Mouse (Mus musculus) liver, embryonic 13.5 days (tissue): Measurements from ENCODE around the gene Gpr33. TPM values are rescaled to one million over a fixed set of nuclear protein-coding genes. Genes with fewer than 3 reads are reported as not detected.

Experiments used
- ATAC-seq: fragments of 200-750 bp; cut with Nextera tagmentation; 2 replicates; pipeline ENCODE4 v1.8.0; 2017; ENCODE audit warnings: low read depth, mild to moderate bottlenecking, moderate number of reproducible peaks, moderate library complexity
- DNase-seq: peaks from one replicate; pipeline ENCODE4 v3.0.0; 2022
- H3K27ac ChIP-seq: fragments of 300-500 bp; sonication (generic); 2 replicates; pipeline ENCODE4 v1.5.1; 2015; ENCODE audit warnings: moderate library complexity, mild to moderate bottlenecking, inconsistent platforms
- H3K27me3 ChIP-seq: fragments of 300-500 bp; sonication (generic); 2 replicates; pipeline ENCODE4 v1.6.1; 2015; ENCODE audit warnings: mild to moderate bottlenecking, inconsistent platforms
- H3K36me3 ChIP-seq: fragments of 300-500 bp; sonication (generic); 2 replicates; pipeline ENCODE4 v1.6.1; 2015; ENCODE audit warnings: mild to moderate bottlenecking, inconsistent platforms
- H3K4me1 ChIP-seq: fragments of 300-500 bp; sonication (generic); replicated peaks from 2 replicates; pipeline ENCODE4 v1.6.1; 2015; ENCODE audit warnings: inconsistent platforms
- H3K4me2 ChIP-seq: fragments of 300-500 bp; sonication (generic); 2 replicates; pipeline ENCODE4 v1.6.1; 2015; ENCODE audit warnings: inconsistent platforms, mild to moderate bottlenecking, moderate library complexity
- H3K4me3 ChIP-seq: fragments of 300-500 bp; sonication (generic); replicated peaks from 2 replicates; pipeline ENCODE4 v1.5.1; 2015; ENCODE audit warnings: mild to moderate bottlenecking, inconsistent platforms
- H3K9ac ChIP-seq: fragments of 300-500 bp; sonication (generic); 2 replicates; pipeline ENCODE4 v1.6.1; 2015; ENCODE audit warnings: mild to moderate bottlenecking, inconsistent platforms
- H3K9me3 ChIP-seq: fragments of 300-500 bp; sonication (generic); replicated peaks from 2 replicates; pipeline ENCODE4 v1.6.1; 2016; ENCODE audit warnings: inconsistent platforms
- WGBS: fragments of 180-500 bp; shearing (Covaris S2); methylation state at CpG from one replicate; pipeline ENCODE4 v1.1.7; 2015; ENCODE audit not compliant: insufficient replicate concordance; 5-methylcytosine and 5-hydroxymethylcytosine counted together
- polyA plus RNA-seq: library from polyadenylated mRNA; unstranded; fragments of >200 nt; fragmentation: Nextera tagmentation; extraction: Ambion mirVana; gene quantifications from 2 replicates; pipeline ENCODE4 v1.2.1, GENCODE M21; 2015

The Gpr33 gene
- polyA plus RNA-seq, 1 experiment from 2014 or later = not detected

DNA sequence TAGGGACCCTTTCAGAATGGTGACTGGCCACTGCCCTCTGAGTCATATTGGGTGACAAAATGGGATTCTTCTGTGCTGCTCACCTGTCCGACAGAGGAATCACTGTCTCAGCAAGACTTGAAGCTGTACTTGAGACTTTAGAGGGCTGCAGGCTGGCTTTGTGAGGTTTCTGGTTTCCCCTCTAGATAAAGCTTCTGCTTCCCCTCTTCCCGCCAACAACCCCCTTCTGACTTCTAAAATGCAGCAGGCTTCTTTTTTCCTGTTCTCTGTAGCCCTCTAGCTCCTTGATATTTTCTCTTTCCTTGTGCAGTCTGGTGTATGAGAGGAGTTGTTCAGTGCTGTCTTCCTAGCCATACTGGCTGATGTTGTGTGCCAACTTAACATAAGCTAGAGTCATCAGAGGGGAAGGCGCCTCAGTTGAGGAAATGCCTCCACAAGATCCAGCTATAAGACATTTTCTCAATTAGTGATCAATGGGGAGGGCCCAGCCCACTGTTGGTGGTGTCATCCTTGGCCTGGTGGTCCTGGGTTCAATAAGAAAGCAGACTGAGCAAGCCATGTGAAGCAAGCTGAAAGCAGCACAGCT, 42.6 kb downstream of the Gpr33 start:
- Histone ChIP-seq H3K27me3 (no peaks in the 10 kb centered on the region), H3K4me2 (no peak overlapping the region)
- WGBS = 29% methylated on average over 3 of the region's 3 CpGs

DNA sequence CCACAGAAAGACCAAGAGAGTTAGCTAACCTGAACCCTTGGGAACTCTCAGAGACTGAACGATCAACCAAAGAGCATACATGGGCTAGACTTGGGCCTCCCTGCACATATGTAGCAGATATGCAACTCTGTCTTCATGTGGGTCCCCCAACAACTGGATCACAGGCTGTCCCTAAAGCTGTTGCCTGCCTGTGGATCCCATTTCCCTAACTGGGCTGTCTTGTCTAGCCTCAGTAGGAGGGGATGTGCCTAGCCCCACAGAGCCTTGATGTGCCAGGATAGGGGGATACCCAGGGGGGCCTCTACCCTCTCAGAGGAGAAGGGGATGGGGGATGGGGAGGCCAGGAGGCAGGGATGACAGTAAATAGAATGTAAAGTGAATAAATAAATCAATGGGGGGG, 44.2 kb downstream of the Gpr33 start:
- H3K27me3 ChIP-seq = no peaks in the 10 kb centered on the region
- no peaks in the 10 kb centered on the region for H3K9me3 ChIP-seq
- WGBS = 68% methylated on average over 1 of the region's 1 CpGs
- DNase-seq (no peak), ATAC-seq (no peak)
- H3K4me3 ChIP-seq = no peak overlapping the region
- H3K4me2 ChIP-seq = no peak overlapping the region
- no peaks in the 10 kb centered on the region for H3K36me3 ChIP-seq
- H3K27ac ChIP-seq = no peak overlapping the region
- H3K9ac ChIP-seq = no peak overlapping the region
- no peaks in the 10 kb centered on the region; the same call in 1 of the 2 replicates for H3K4me1 ChIP-seq

More for the DNA sequence above, 42.6 kb downstream of the Gpr33 start:
- Histone ChIP-seq H3K9me3 (no peaks in the 10 kb centered on the region), H3K36me3 (no peaks in the 10 kb centered on the region), H3K9ac (no peak overlapping the region), H3K4me1 (no peaks in the 10 kb centered on the region; the same call in 1 of the 2 replicates), H3K27ac (no peak overlapping the region), H3K4me3 (no peak overlapping the region)
- DNase-seq (no peak), ATAC-seq (no peak)

DNA sequence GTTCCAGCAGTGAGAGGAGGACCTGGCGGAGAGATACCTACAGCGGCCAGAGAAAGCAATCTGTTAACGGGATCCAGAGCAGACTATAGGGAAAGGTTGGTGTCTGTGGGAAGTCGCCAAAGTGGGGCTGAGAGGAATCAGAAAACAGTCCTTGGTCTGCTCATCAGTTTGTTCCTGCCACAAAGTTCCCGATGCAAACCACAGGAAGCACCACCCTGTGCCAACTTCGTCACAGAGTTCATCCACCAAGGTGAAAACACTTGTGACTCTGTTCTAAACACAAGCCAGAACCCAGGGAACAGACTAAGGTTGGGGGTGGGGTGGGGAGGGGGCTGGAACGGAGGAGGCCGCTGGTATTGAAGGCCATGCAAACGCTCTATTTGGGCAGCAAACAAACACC, 51.3 kb downstream of the Gpr33 start:
- Histone ChIP-seq H3K9ac (no peak overlapping the region), H3K36me3 (no peaks in the 10 kb centered on the region), H3K4me1 (peaks cover 3% of the 10 kb centered on the region; the same call in 1 of the 2 replicates), H3K9me3 (peaks cover 4% of the 10 kb centered on the region; the same call in 1 of the 2 replicates), H3K27ac (no peak overlapping the region), H3K4me2 (no peak overlapping the region), H3K4me3 (no peak overlapping the region), H3K27me3 (no peaks in the 10 kb centered on the region)
- ATAC-seq = no peak
- 54% methylated on average over 9 of the region's 9 CpGs for WGBS
- DNase-seq = no peak

DNA sequence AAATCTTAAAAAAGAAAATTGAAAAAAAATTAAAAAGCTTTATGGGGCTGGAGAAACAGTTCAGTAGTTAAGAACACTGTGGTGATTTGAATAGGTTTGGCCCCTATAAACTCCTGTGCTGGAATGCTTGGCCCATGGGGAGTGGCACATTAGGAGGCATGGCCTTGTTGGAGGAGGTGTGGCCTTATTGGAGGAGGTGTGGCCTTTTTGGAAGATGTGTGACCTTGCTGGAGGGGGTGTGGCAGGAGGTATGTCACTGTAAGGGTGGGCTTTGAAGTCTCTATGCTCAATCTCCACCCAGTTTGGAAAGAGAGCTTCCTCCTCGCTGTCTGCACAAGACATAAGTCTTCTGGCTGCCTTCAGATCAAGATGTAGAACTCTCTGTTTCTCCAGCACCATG, 53.5 kb downstream of the Gpr33 start:
- 88% methylated on average over 1 of the region's 1 CpGs for WGBS
- H3K9ac ChIP-seq = no peak overlapping the region

More for the DNA sequence above, 53.5 kb downstream of the Gpr33 start:
- Histone ChIP-seq H3K36me3 (no peaks in the 10 kb centered on the region), H3K4me2 (no peak overlapping the region), H3K4me3 (no peak overlapping the region), H3K9me3 (peaks cover 4% of the 10 kb centered on the region; the same call in 1 of the 2 replicates), H3K4me1 (peaks cover 15% of the 10 kb centered on the region), H3K27ac (no peak overlapping the region), H3K27me3 (no peaks in the 10 kb centered on the region)
- DNase-seq = no peak
- ATAC-seq = no peak

Other genes with a start within 250 kb of the Gpr33 start
- gene Hectd1, start 198.5 kb downstream of the Gpr33 start, polyA plus RNA-seq = 29.6 and 32.1 TPM in 2 replicates
- gene Heatr5a, start 56.7 kb downstream of the Gpr33 start, polyA plus RNA-seq = 5.1 and 6.0 TPM in 2 replicates
- 16.7 and 17.4 TPM in 2 replicates for gene Dtd2, start 21.6 kb downstream of the Gpr33 start, polyA plus RNA-seq
- 6.2 and 6.3 TPM in 2 replicates for gene Nubpl, start 69.7 kb upstream of the Gpr33 start, polyA plus RNA-seq